In the genomic region with DNA sequence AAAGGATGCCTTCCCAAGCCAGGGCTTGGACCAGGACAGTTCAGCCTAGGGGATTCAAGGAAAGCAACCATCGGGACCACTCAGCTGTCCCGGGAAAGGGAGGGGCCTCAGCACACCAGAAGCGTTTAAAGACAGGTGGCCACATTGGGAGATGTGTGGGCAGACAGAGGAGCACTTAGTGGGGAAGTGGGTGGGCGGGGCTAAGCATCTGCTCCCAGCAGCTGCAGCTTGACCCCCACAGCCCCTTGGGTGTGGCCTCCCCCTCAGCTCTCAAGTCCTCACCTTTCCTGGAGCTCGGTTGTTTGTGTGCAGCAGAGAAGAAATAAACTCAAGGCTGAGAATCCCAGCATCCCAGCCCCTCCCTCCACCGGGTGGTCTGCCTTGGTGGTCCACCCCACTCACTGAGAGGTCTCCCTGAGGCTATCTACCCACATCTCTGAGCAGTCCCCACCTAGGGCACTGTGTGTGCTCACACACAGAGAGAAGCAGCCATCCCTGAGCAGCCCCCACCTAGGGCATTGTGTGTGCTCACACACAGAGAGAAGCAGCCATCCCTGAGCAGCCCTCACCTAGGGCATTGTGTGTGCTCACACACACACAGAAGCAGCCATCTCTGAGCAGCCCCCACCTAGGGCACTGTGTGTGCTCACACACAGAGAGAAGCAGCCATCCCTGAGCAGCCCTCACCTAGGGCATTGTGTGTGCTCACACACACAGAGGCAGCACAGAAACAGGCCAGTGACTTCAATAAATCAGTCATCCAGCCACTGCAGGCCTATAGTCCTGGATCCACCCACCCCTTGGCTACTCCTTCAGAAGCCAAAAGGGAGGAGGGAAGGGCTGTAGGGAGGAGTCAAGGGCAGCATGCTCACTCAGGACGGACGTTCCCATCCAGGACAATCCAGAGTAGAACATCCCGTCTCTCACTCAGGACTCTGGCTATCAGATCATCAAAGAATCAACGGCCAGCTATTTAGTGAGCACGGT, we compare ENCODE assay signal across 9 mouse cellular contexts.
DNase-seq lines count a peak whose midpoint lies in the region; ATAC-seq lines count a peak whose summit lies in the region.
"Had no signal": no experiment of that assay in that cellular context is flagged by ENCODE, and none has a peak within 500 bp of the region (broad histone marks: within the 10 kb centered on the region; RNA-seq: fewer than 3 reads in every experiment).

No protein-coding gene starts in this region.

- H3K36me3 ChIP-seq in hindbrain, embryonic 14.5 days (replicated peaks; ENCODE audit: control insufficient read depth, insufficient read depth), result no peaks in the 10 kb centered on the region
- no peaks in the 10 kb centered on the region for H3K36me3 ChIP-seq in midbrain, embryonic 14.5 days (ENCODE audit: control insufficient read depth, insufficient read depth, low read length)

- H3K9me3 ChIP-seq in hindbrain, embryonic 14.5 days (ENCODE audit: control insufficient read depth, low read length), result no peaks in the 10 kb centered on the region
- no peaks in the 10 kb centered on the region for H3K9me3 ChIP-seq in midbrain, embryonic 14.5 days (ENCODE audit: control insufficient read depth, low read length)

- H3K4me3 ChIP-seq in hindbrain, embryonic 14.5 days (replicated peaks; ENCODE audit: low read length), result no peak overlapping the region
- H3K4me3 ChIP-seq in midbrain, embryonic 14.5 days (replicated peaks; ENCODE audit: low read depth, low read length), result no peak overlapping the region
- H3K4me3 ChIP-seq: erythroblast, embryonic 14.5 days had no signal

- H3K4me2 ChIP-seq in hindbrain, embryonic 14.5 days (replicated peaks), result no peak overlapping the region
- no peak overlapping the region for H3K4me2 ChIP-seq in midbrain, embryonic 14.5 days (ENCODE audit: low read length)

- H3K27ac ChIP-seq in hindbrain, embryonic 14.5 days, result peak overlapping the region; percentile 38; the same call in 1 of the 2 replicates
- H3K27ac ChIP-seq in midbrain, embryonic 14.5 days (replicated peaks; ENCODE audit: low read depth, low read length), result no peak overlapping the region

- peak; percentile 29 for DNase-seq in adrenal gland, postnatal 14 days
- DNase-seq in adrenal gland, postnatal 4 days (ENCODE audit: low spot score in 2 of 2), result no peak
- DNase-seq in embryo, embryonic 11 days, result peak; percentile 66
- no peak for DNase-seq in hindbrain, embryonic 14.5 days (ENCODE audit: low spot score)
- DNase-seq in midbrain, embryonic 14.5 days, result no peak
- no peak for DNase-seq in right cerebral cortex, postnatal 14 days
- DNase-seq in right cerebral cortex, postnatal 4 days, result no peak
- no peak for DNase-seq in layer of hippocampus, adult 18-20 months (ENCODE audit: low spot score in 2 of 2)

- H3K4me1 ChIP-seq in hindbrain, embryonic 14.5 days (replicated peaks; ENCODE audit: control insufficient read depth, insufficient read depth, low read length), result peaks cover 24% of the 10 kb centered on the region
- H3K4me1 ChIP-seq in midbrain, embryonic 14.5 days (ENCODE audit: control insufficient read depth, insufficient read depth, low read length), result peaks cover 20% of the 10 kb centered on the region

- peak overlapping the region; percentile 20; the same call in 1 of the 2 replicates for H3K9ac ChIP-seq in hindbrain, embryonic 14.5 days
- 0 out of 2 replicates have a peak overlapping the region, but pooled peaks have one; percentile 16 for H3K9ac ChIP-seq in midbrain, embryonic 14.5 days (replicated peaks; ENCODE audit: low read length)

- H3K27me3 ChIP-seq in hindbrain, embryonic 14.5 days (ENCODE audit: control insufficient read depth, insufficient read depth, low read length), result no peaks in the 10 kb centered on the region
- no peaks in the 10 kb centered on the region for H3K27me3 ChIP-seq in midbrain, embryonic 14.5 days (ENCODE audit: control insufficient read depth, insufficient read depth, low read length)

- 0 out of 2 replicates have a peak, but pooled peaks have one; percentile 5 for ATAC-seq in hindbrain, embryonic 14.5 days (ENCODE audit: low FRiP score)
- no peak for ATAC-seq in midbrain, embryonic 14.5 days (ENCODE audit: low FRiP score, low TSS enrichment)

- 30% methylated on average over 11 of the region's 11 CpGs for WGBS in hindbrain, embryonic 14.5 days
- WGBS in midbrain, embryonic 14.5 days, result 30% methylated on average over 11 of the region's 11 CpGs

Comparison
In these comparisons a context has a peak if more than half of its experiments do, and no peak if none do; other contexts are left out.
1. DNase-seq: peak in adrenal gland, postnatal 14 days (single experiment) and embryo, embryonic 11 days (single experiment); none in adrenal gland, postnatal 4 days (0 of 2), hindbrain, embryonic 14.5 days (single experiment), midbrain, embryonic 14.5 days (single experiment), right cerebral cortex, postnatal 14 days (single experiment), right cerebral cortex, postnatal 4 days (single experiment) and layer of hippocampus, adult 18-20 months (0 of 2).